In the genomic region with DNA sequence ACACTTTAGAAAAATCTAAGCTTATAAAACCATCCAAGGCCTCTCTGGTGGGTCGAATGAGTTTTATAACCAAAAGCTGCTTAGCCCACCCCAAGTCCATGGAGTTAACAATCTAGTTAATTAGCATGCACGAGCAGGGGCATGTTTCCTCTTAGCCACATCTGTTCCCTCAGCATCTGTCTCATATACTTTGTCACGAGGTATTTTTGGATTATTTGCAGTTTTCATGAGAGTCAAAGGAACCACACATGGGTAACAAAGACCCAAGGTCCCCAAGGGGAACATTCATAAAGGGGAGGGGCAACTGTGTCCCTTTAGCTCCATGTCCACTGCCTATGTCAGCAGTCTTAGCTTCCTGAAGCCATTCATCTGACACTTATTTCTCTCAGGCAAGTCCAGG, we compare ENCODE assay signal across 18 mouse cellular contexts.
DNase-seq lines count a peak whose midpoint lies in the region; ATAC-seq and TF ChIP-seq lines count a peak whose summit lies in the region.
"Had no signal": no experiment of that assay in that cellular context is flagged by ENCODE, and none has a peak within 500 bp of the region (broad histone marks: within the 10 kb centered on the region; RNA-seq: fewer than 3 reads in every experiment).

No protein-coding gene starts in this region.

- H3K9me3 ChIP-seq in forebrain, embryonic 14.5 days (replicated peaks; ENCODE audit: control insufficient read depth, low read length), result no peaks in the 10 kb centered on the region
- no peaks in the 10 kb centered on the region for H3K9me3 ChIP-seq in forebrain, embryonic 16.5 days (ENCODE audit: control insufficient read depth, low read length)
- H3K9me3 ChIP-seq in intestine, embryonic 15.5 days, result no peaks in the 10 kb centered on the region
- no peaks in the 10 kb centered on the region for H3K9me3 ChIP-seq in intestine, postnatal 0 days (ENCODE audit: control insufficient read depth)
- H3K9me3 ChIP-seq: midbrain, embryonic 12.5 days had no signal

- DNase-seq in forebrain, embryonic 14.5 days (ENCODE audit: low spot score), result no peak
- DNase-seq in testis, postnatal 10 days (ENCODE audit: low spot score), result peak; percentile 18
- DNase-seq in testis, postnatal 14 days (ENCODE audit: low spot score), result no peak
- DNase-seq: cerebellum, postnatal 10 days; kidney, adult 8-10 months; left cerebral cortex, postnatal 4 days; lung, adult 18-20 months; lung, postnatal 4 days; right cerebral cortex, postnatal 14 days had no signal

- no peak overlapping the region for H3K4me3 ChIP-seq in forebrain, embryonic 14.5 days (ENCODE audit: low read depth, low read length)
- no peak overlapping the region for H3K4me3 ChIP-seq in forebrain, embryonic 16.5 days (replicated peaks; ENCODE audit: low read length)
- H3K4me3 ChIP-seq in intestine, embryonic 15.5 days (replicated peaks), result no peak overlapping the region
- no peak overlapping the region for H3K4me3 ChIP-seq in intestine, postnatal 0 days (ENCODE audit: low read depth, low read length)
- H3K4me3 ChIP-seq: midbrain, embryonic 12.5 days had no signal

- no peak overlapping the region for H3K9ac ChIP-seq in forebrain, embryonic 14.5 days (ENCODE audit: low read length)
- H3K9ac ChIP-seq in forebrain, embryonic 16.5 days (replicated peaks; ENCODE audit: low read depth, low read length), result no peak overlapping the region
- no peak overlapping the region for H3K9ac ChIP-seq in intestine, embryonic 15.5 days
- no peak overlapping the region for H3K9ac ChIP-seq in intestine, postnatal 0 days (ENCODE audit: low read depth, low read length)
- H3K9ac ChIP-seq: midbrain, embryonic 12.5 days had no signal

- TF ChIP-seq CTCF in intestine, postnatal 0 days (IDR thresholded peaks at IDR 0.05; ENCODE audit: low read depth), result no peak

- H3K36me3 ChIP-seq in forebrain, embryonic 14.5 days (ENCODE audit: control insufficient read depth, insufficient read depth, low read length), result no peaks in the 10 kb centered on the region
- no peaks in the 10 kb centered on the region for H3K36me3 ChIP-seq in forebrain, embryonic 16.5 days (ENCODE audit: control insufficient read depth, insufficient read depth)
- H3K36me3 ChIP-seq in intestine, embryonic 15.5 days, result no peaks in the 10 kb centered on the region
- no peaks in the 10 kb centered on the region for H3K36me3 ChIP-seq in intestine, postnatal 0 days (ENCODE audit: control insufficient read depth, insufficient read depth)
- H3K36me3 ChIP-seq: midbrain, embryonic 12.5 days had no signal

- WGBS in forebrain, embryonic 14.5 days, result 60% methylated on average over 3 of the region's 3 CpGs
- 59% methylated on average over 3 of the region's 3 CpGs for WGBS in forebrain, embryonic 16.5 days
- 57% methylated on average over 3 of the region's 3 CpGs for WGBS in intestine, embryonic 15.5 days
- WGBS in intestine, postnatal 0 days, result 61% methylated on average over 3 of the region's 3 CpGs

- 0 out of 2 replicates have a peak, but pooled peaks cover 2% of the 10 kb centered on the region for H3K4me1 ChIP-seq in forebrain, embryonic 14.5 days (ENCODE audit: control insufficient read depth, insufficient read depth, low read length)
- H3K4me1 ChIP-seq in forebrain, embryonic 16.5 days (replicated peaks; ENCODE audit: control insufficient read depth, insufficient read depth, low read length), result peaks cover 4% of the 10 kb centered on the region
- peaks cover 11% of the 10 kb centered on the region for H3K4me1 ChIP-seq in intestine, embryonic 15.5 days (replicated peaks)
- H3K4me1 ChIP-seq in intestine, postnatal 0 days (replicated peaks; ENCODE audit: control insufficient read depth, insufficient read depth, low read length), result 0 out of 2 replicates have a peak, but pooled peaks cover 7% of the 10 kb centered on the region

- ATAC-seq in forebrain, embryonic 14.5 days, result 0 out of 2 replicates have a peak, but pooled peaks have one; percentile 4
- ATAC-seq in forebrain, embryonic 16.5 days, result no peak
- ATAC-seq in intestine, embryonic 15.5 days, result peak; percentile 9
- no peak for ATAC-seq in intestine, postnatal 0 days
- no peak for ATAC-seq in erythroid progenitor cell, adult 5-6 weeks (replicated peaks; ENCODE audit: low FRiP score, poor library complexity, severe bottlenecking)
- no peak for ATAC-seq in cerebellum, adult (ENCODE audit: insufficient number of reproducible peaks, low FRiP score, low TSS enrichment)
- ATAC-seq: hindbrain, postnatal 0 days had no signal

- no peak overlapping the region for H3K27ac ChIP-seq in forebrain, embryonic 14.5 days (ENCODE audit: low read depth, low read length)
- H3K27ac ChIP-seq in forebrain, embryonic 16.5 days (ENCODE audit: low read length), result no peak overlapping the region
- no peak overlapping the region for H3K27ac ChIP-seq in intestine, embryonic 15.5 days
- H3K27ac ChIP-seq in intestine, postnatal 0 days (ENCODE audit: low read depth, low read length), result no peak overlapping the region
- H3K27ac ChIP-seq: hindbrain, postnatal 0 days; midbrain, embryonic 12.5 days had no signal

- no peaks in the 10 kb centered on the region for H3K27me3 ChIP-seq in forebrain, embryonic 14.5 days (replicated peaks; ENCODE audit: control insufficient read depth, insufficient read depth, low read length)
- H3K27me3 ChIP-seq in forebrain, embryonic 16.5 days (replicated peaks; ENCODE audit: control insufficient read depth, insufficient read depth, low read length), result no peaks in the 10 kb centered on the region
- H3K27me3 ChIP-seq in intestine, embryonic 15.5 days (replicated peaks), result no peaks in the 10 kb centered on the region
- no peaks in the 10 kb centered on the region for H3K27me3 ChIP-seq in intestine, postnatal 0 days (replicated peaks; ENCODE audit: control insufficient read depth, insufficient read depth, low read length)
- H3K27me3 ChIP-seq: midbrain, embryonic 12.5 days; Patski had no signal

- H3K4me2 ChIP-seq in forebrain, embryonic 14.5 days (ENCODE audit: low read length), result no peak overlapping the region
- H3K4me2 ChIP-seq in forebrain, embryonic 16.5 days (ENCODE audit: low read length), result no peak overlapping the region
- H3K4me2 ChIP-seq in intestine, embryonic 15.5 days (replicated peaks), result no peak overlapping the region
- no peak overlapping the region for H3K4me2 ChIP-seq in intestine, postnatal 0 days (replicated peaks; ENCODE audit: low read depth)
- H3K4me2 ChIP-seq: heart, embryonic 11.5 days; midbrain, embryonic 12.5 days had no signal

Comparison
In these comparisons a context has a peak if more than half of its experiments do, and no peak if none do; other contexts are left out.
1. ATAC-seq: peak in forebrain, embryonic 14.5 days (single experiment) and intestine, embryonic 15.5 days (single experiment); none in forebrain, embryonic 16.5 days (single experiment), intestine, postnatal 0 days (single experiment), erythroid progenitor cell, adult 5-6 weeks (single experiment) and cerebellum, adult (single experiment).